Comparison of ENCODE assay signal across 7 mouse cellular contexts in genomic region chr5:135107521-135108501, GRCm38 (mm10). TPM values are rescaled to one million over a fixed set of nuclear protein-coding genes. Genes with fewer than 3 reads are reported as not detected.
A peak's percentile ranks its signal among the peaks of the same experiment; 100 is the strongest.
DNase-seq lines count a peak whose midpoint lies in the region; ATAC-seq and TF ChIP-seq lines count a peak whose summit lies in the region.

No protein-coding gene starts in this region.

- peaks cover 19% of the 10 kb centered on the region for H3K79me2 ChIP-seq in liver, adult 2 months (ENCODE audit: control insufficient read depth, insufficient read depth, low read length)

- H3K9me3 ChIP-seq in midbrain, embryonic 16.5 days (replicated peaks; ENCODE audit: control insufficient read depth, low read length, poor library complexity, severe bottlenecking), result no peaks in the 10 kb centered on the region

- ATAC-seq in common myeloid progenitor, adult 5-6 weeks (replicated peaks; ENCODE audit: low read depth, poor library complexity, severe bottlenecking), result peak; percentile 33; the same call in 1 of the 2 replicates
- ATAC-seq in inflammation-experienced regulatory T-cells, adult 6 months, result peak; percentile 61
- ATAC-seq in midbrain, embryonic 16.5 days, result no peak

- peak overlapping the region; percentile 92 for H3K9ac ChIP-seq in liver, adult 2 months (ENCODE audit: low read depth, low read length)
- H3K9ac ChIP-seq in midbrain, embryonic 16.5 days (ENCODE audit: low read depth, low read length), result no peak overlapping the region

- TF ChIP-seq POLR2A in liver, adult 2 months (IDR thresholded peaks at IDR 0.05; ENCODE audit: extremely low read depth, insufficient read depth, low read length), result peak; percentile 43; the same call in 1 of the 2 replicates

- peak overlapping the region; percentile 91 for H3K27ac ChIP-seq in liver, adult 2 months (replicated peaks; ENCODE audit: insufficient read depth, low read depth, low read length)
- no peak overlapping the region for H3K27ac ChIP-seq in midbrain, embryonic 16.5 days (ENCODE audit: low read length)

- H3K4me1 ChIP-seq in liver, adult 2 months (ENCODE audit: control insufficient read depth, insufficient read depth, low read length), result peaks cover 32% of the 10 kb centered on the region
- no peaks in the 10 kb centered on the region; the same call in 1 of the 2 replicates for H3K4me1 ChIP-seq in midbrain, embryonic 16.5 days (ENCODE audit: control insufficient read depth, insufficient read depth, low read length)

- TF ChIP-seq CTCF in liver, adult 2 months (IDR thresholded peaks at IDR 0.05; ENCODE audit: low read depth, low read length), result peak; percentile 85

- H3K27me3 ChIP-seq in liver, adult 2 months (ENCODE audit: control insufficient read depth, insufficient read depth, low read length), result no peaks in the 10 kb centered on the region
- H3K27me3 ChIP-seq in midbrain, embryonic 16.5 days (ENCODE audit: control insufficient read depth, insufficient read depth, low read depth, low read length), result peaks cover 34% of the 10 kb centered on the region

- 3% methylated on average over 40 of the region's 40 CpGs for WGBS in liver, adult 2 months
- WGBS in midbrain, embryonic 16.5 days, result 12% methylated on average over 40 of the region's 40 CpGs

- peak overlapping the region; percentile 80 for H3K4me3 ChIP-seq in liver, adult 2 months (ENCODE audit: insufficient read depth, low read depth, low read length)
- H3K4me3 ChIP-seq in midbrain, embryonic 16.5 days (ENCODE audit: low read depth, low read length), result peak overlapping the region; percentile 4; the same call in 1 of the 2 replicates

- H3K4me2 ChIP-seq in midbrain, embryonic 16.5 days (ENCODE audit: low read length), result peak overlapping the region; percentile 17; the same call in 1 of the 2 replicates

- DNase-seq in adrenal gland, adult 8-10 months, result peak; percentile 82
- peak; percentile 26 to 63 for DNase-seq in gastrocnemius, postnatal 4 days (ENCODE audit: low spot score in 2 of 2)
- DNase-seq in liver, adult 2 months (ENCODE audit: extremely low read depth, low read depth, low spot score), result peak; percentile 93
- DNase-seq in spleen, postnatal 36 days (ENCODE audit: low spot score in 2 of 2), result peak; percentile 4 to 10

- peaks cover 2% of the 10 kb centered on the region; the same call in 1 of the 2 replicates for H3K36me3 ChIP-seq in liver, adult 2 months (ENCODE audit: control insufficient read depth, insufficient read depth, low read length)
- H3K36me3 ChIP-seq in midbrain, embryonic 16.5 days (ENCODE audit: control insufficient read depth, insufficient read depth, low read length), result no peaks in the 10 kb centered on the region

RNA-seq across cellular contexts. Expression of gene Mlxipl, which starts 18.1 kb away (rescaled TPM):
- 10 to 100 TPM; 33.6 to 42.9 (median 37.8) TPM for total RNA-seq in adrenal gland, adult 8-10 months (2022)
- not detected in 2 replicates for total RNA-seq in common myeloid progenitor, adult 5-6 weeks (2017)
- total RNA-seq in gastrocnemius, postnatal 4 days (2021), result 10 to 100 TPM; 13.8 to 24.6 TPM
- polyA plus RNA-seq in inflammation-experienced regulatory T-cells, adult 6 months (2017; shearing (Covaris generic)), result not detected
- 198 and 237 TPM in 2 replicates for total RNA-seq in liver, adult 2 months (2014; rRNA removed)
- 444 and 617 TPM in 2 replicates for polyA plus RNA-seq in liver, adult 2 months (2012; rRNA removed)
- 0.87 and 1.0 TPM in 2 replicates for polyA plus RNA-seq in midbrain, embryonic 16.5 days (2015; fragmentation: Nextera tagmentation; extraction: Ambion mirVana)

RNA-seq across cellular contexts. Expression of gene Vps37d, which starts 29.7 kb away (rescaled TPM):
- total RNA-seq in adrenal gland, adult 8-10 months (2022), result 1 to 10 TPM; 2.2 to 6.5 (median 4.8) TPM
- total RNA-seq in common myeloid progenitor, adult 5-6 weeks (2017), result not detected in 2 replicates
- 1 to 10 TPM; 3.2 to 4.1 TPM for total RNA-seq in gastrocnemius, postnatal 4 days (2021)
- polyA plus RNA-seq in inflammation-experienced regulatory T-cells, adult 6 months (2017; shearing (Covaris generic)), result not detected
- total RNA-seq in liver, adult 2 months (2014; rRNA removed), result 0.13 and 0.18 TPM in 2 replicates
- polyA plus RNA-seq in liver, adult 2 months (2012; rRNA removed), result 0.60 and 0.66 TPM in 2 replicates
- polyA plus RNA-seq in midbrain, embryonic 16.5 days (2015; fragmentation: Nextera tagmentation; extraction: Ambion mirVana), result 32.4 and 33.6 TPM in 2 replicates

RNA-seq across cellular contexts. Expression of gene Tbl2, which starts 41.6 kb away (rescaled TPM):
- 10 to 100 TPM; 21.2 to 30.4 (median 25.6) TPM for total RNA-seq in adrenal gland, adult 8-10 months (2022)
- total RNA-seq in common myeloid progenitor, adult 5-6 weeks (2017), result 12.7 and 18.0 TPM in 2 replicates
- total RNA-seq in gastrocnemius, postnatal 4 days (2021), result 10 to 100 TPM; 18.3 to 22.2 TPM
- polyA plus RNA-seq in inflammation-experienced regulatory T-cells, adult 6 months (2017; shearing (Covaris generic)), result 1 to 10 TPM; 5.2 to 9.2 (median 5.8) TPM
- 5.8 and 8.0 TPM in 2 replicates for total RNA-seq in liver, adult 2 months (2014; rRNA removed)
- 9.6 and 10.1 TPM in 2 replicates for polyA plus RNA-seq in liver, adult 2 months (2012; rRNA removed)
- 12.9 and 14.5 TPM in 2 replicates for polyA plus RNA-seq in midbrain, embryonic 16.5 days (2015; fragmentation: Nextera tagmentation; extraction: Ambion mirVana)

RNA-seq across cellular contexts. Expression of gene Bud23, which starts 43.1 kb away (rescaled TPM):
- total RNA-seq in adrenal gland, adult 8-10 months (2022), result 10 to 100 TPM; 54.5 to 56.7 (median 55.8) TPM
- total RNA-seq in common myeloid progenitor, adult 5-6 weeks (2017), result 46.5 and 71.2 TPM in 2 replicates
- 10 to 100 TPM; 29.9 to 33.3 TPM for total RNA-seq in gastrocnemius, postnatal 4 days (2021)
- polyA plus RNA-seq in inflammation-experienced regulatory T-cells, adult 6 months (2017; shearing (Covaris generic)), result 10 to 100 TPM; 63.3 to 71.1 (median 67.0) TPM
- 32.7 and 38.4 TPM in 2 replicates for total RNA-seq in liver, adult 2 months (2014; rRNA removed)
- polyA plus RNA-seq in liver, adult 2 months (2012; rRNA removed), result 50.9 and 51.7 TPM in 2 replicates
- polyA plus RNA-seq in midbrain, embryonic 16.5 days (2015; fragmentation: Nextera tagmentation; extraction: Ambion mirVana), result 74.4 and 76.9 TPM in 2 replicates

RNA-seq across cellular contexts. Expression of gene Dnajc30, which starts 43.8 kb away (rescaled TPM):
- total RNA-seq in adrenal gland, adult 8-10 months (2022), result 10 to 100 TPM; 35.8 to 42.0 (median 38.7) TPM
- 3.9 and 10.9 TPM in 2 replicates for total RNA-seq in common myeloid progenitor, adult 5-6 weeks (2017)
- total RNA-seq in gastrocnemius, postnatal 4 days (2021), result 10 to 100 TPM; 23.8 to 25.2 TPM
- polyA plus RNA-seq in inflammation-experienced regulatory T-cells, adult 6 months (2017; shearing (Covaris generic)), result 10 to 100 TPM; 18.9 to 32.0 (median 30.4) TPM
- total RNA-seq in liver, adult 2 months (2014; rRNA removed), result 7.1 and 8.6 TPM in 2 replicates
- polyA plus RNA-seq in liver, adult 2 months (2012; rRNA removed), result 39.9 and 45.7 TPM in 2 replicates
- polyA plus RNA-seq in midbrain, embryonic 16.5 days (2015; fragmentation: Nextera tagmentation; extraction: Ambion mirVana), result 48.8 and 49.6 TPM in 2 replicates

Comparison
In these comparisons a context has a peak if more than half of its experiments do, and no peak if none do; other contexts are left out.
1. DNase-seq: peak in every context shown above with its lines; median percentile 93 in liver, adult 2 months; 82 in adrenal gland, adult 8-10 months; 44 in gastrocnemius, postnatal 4 days; 7 in spleen, postnatal 36 days.
2. RNA of gene Mlxipl, which starts 18.1 kb away (total RNA-seq): 198 to 237 TPM in liver, adult 2 months, 33.6 to 42.9 TPM in adrenal gland, adult 8-10 months and 13.8 to 24.6 TPM in gastrocnemius, postnatal 4 days; not detected in common myeloid progenitor, adult 5-6 weeks; every median in the first group is over 10 times any median in the second.